Mouse (Mus musculus) MEL (cell line): ENCODE data around the gene Paqr5. TPM values are rescaled to one million over a fixed set of nuclear protein-coding genes. Genes with fewer than 3 reads are reported as not detected.

Source experiments
- DNase-seq: peaks from one replicate; pipeline ENCODE4 v3.0.0; 2011; ENCODE audit warnings: low read depth, low spot score
- H3K27ac ChIP-seq: 2 replicates; pipeline ENCODE4 v1.5.1; 2012; ENCODE audit warnings: low read depth, mild to moderate bottlenecking, control low read depth, low read length, moderate library complexity; ENCODE audit not compliant: control insufficient read depth
- H3K27me3 ChIP-seq, 2 experiments: fragments of 150-350 bp in 1 of 2; sonication (generic) in 1 of 2; 2 replicates each; pipeline ENCODE4 v1.6.1; 2012; ENCODE audit warnings: low read length in 2 of 2, mild to moderate bottlenecking in 2 of 2, improper control_type of control experiment in 1 of 2, moderate library complexity in 1 of 2; ENCODE audit not compliant: insufficient read depth in 2 of 2, control insufficient read depth in 1 of 2
- H3K36me3 ChIP-seq, 2 experiments: 2 replicates each; pipeline ENCODE4 v1.6.1; 2012 to 2014; ENCODE audit warnings: low read length in 2 of 2, improper control_type of control experiment in 1 of 2, inconsistent platforms in 1 of 2, mild to moderate bottlenecking in 1 of 2; ENCODE audit not compliant: insufficient read depth in 2 of 2, control insufficient read depth in 1 of 2
- H3K4me1 ChIP-seq, 2 experiments: fragments of 150-350 bp in 1 of 2; sonication (generic) in 1 of 2; 2 replicates each; pipeline ENCODE4 v1.6.1; 2012; ENCODE audit warnings: low read length in 2 of 2, improper control_type of control experiment in 1 of 2, mild to moderate bottlenecking in 1 of 2; ENCODE audit not compliant: insufficient read depth in 2 of 2, control insufficient read depth in 1 of 2
- H3K4me3 ChIP-seq, 2 experiments: fragments of 150-350 bp in 1 of 2; sonication (generic) in 1 of 2; 2 replicates each; pipeline ENCODE4 v1.5.1; 2012; ENCODE audit warnings: low read depth in 2 of 2, low read length in 2 of 2, mild to moderate bottlenecking in 2 of 2, moderate library complexity in 2 of 2, control low read depth in 1 of 2, improper control_type of control experiment in 1 of 2; ENCODE audit not compliant: control insufficient read depth in 1 of 2, insufficient read depth in 1 of 2
- H3K79me2 ChIP-seq: 2 replicates; pipeline ENCODE4 v1.6.1; 2012; ENCODE audit warnings: mild to moderate bottlenecking, low read length, moderate library complexity; ENCODE audit not compliant: control insufficient read depth, poor library complexity, insufficient read depth
- H3K9ac ChIP-seq: 2 replicates; pipeline ENCODE4 v1.6.1; 2012; ENCODE audit warnings: low read depth, mild to moderate bottlenecking, control low read depth, low read length, moderate library complexity; ENCODE audit not compliant: control insufficient read depth, poor library complexity, severe bottlenecking
- H3K9me3 ChIP-seq: fragments of 150-350 bp; sonication (generic); replicated peaks from 2 replicates; pipeline ENCODE4 v1.6.1; 2012; ENCODE audit warnings: mild to moderate bottlenecking, low read length, improper control_type of control experiment, moderate library complexity; ENCODE audit not compliant: insufficient read depth
- CHD2 ChIP-seq: IDR thresholded peaks from 2 replicates; pipeline ENCODE4 v1.6.1; 2011; ENCODE audit warnings: low read length, improper control_type of control experiment
- CTCF ChIP-seq, 3 experiments: IDR thresholded peaks in 2 of 3; conservative IDR thresholded peaks in 1 of 3; 2 replicates each; pipeline ENCODE4 v1.5.1; 2011 to 2012; ENCODE audit warnings: low read length in 3 of 3, low read depth in 2 of 3, mild to moderate bottlenecking in 2 of 3, improper control_type of control experiment in 1 of 3, inconsistent platforms in 1 of 3, mixed read lengths in 1 of 3, moderate library complexity in 1 of 3; ENCODE audit not compliant: control insufficient read depth in 1 of 3, insufficient read depth in 1 of 3, poor library complexity in 1 of 3, severe bottlenecking in 1 of 3
- E2F4 ChIP-seq: IDR thresholded peaks from 2 replicates; pipeline ENCODE4 v1.6.1; 2011; ENCODE audit warnings: low read depth, low read length, improper control_type of control experiment, borderline replicate concordance
- EP300 ChIP-seq, 2 experiments: IDR thresholded peaks; 2 replicates each; pipeline ENCODE4 v1.6.1; 2011; ENCODE audit warnings: improper control_type of control experiment in 2 of 2, low read length in 2 of 2, low read depth in 1 of 2, mild to moderate bottlenecking in 1 of 2
- ETS1 ChIP-seq: IDR thresholded peaks from 2 replicates; pipeline ENCODE4 v1.6.1; 2012; ENCODE audit warnings: low read depth, mild to moderate bottlenecking, inconsistent platforms, low read length, improper control_type of control experiment, moderate library complexity
- GATA1 ChIP-seq: IDR thresholded peaks from 2 replicates; pipeline ENCODE4 v1.6.1; 2011; ENCODE audit warnings: low read depth, low read length, improper control_type of control experiment
- JUND ChIP-seq: IDR thresholded peaks from 2 replicates; pipeline ENCODE4 v1.6.1; 2011; ENCODE audit warnings: low read depth, mild to moderate bottlenecking, improper control_type of control experiment, low read length
- KAT2A ChIP-seq: conservative IDR thresholded peaks from 2 replicates; pipeline ENCODE4 v1.6.1; 2012; ENCODE audit warnings: low read depth, low read length, improper control_type of control experiment, inconsistent platforms
- MAZ ChIP-seq: IDR thresholded peaks from 2 replicates; pipeline ENCODE4 v1.6.1; 2012; ENCODE audit warnings: low read depth, mild to moderate bottlenecking, inconsistent platforms, low read length, improper control_type of control experiment
- MYB ChIP-seq: IDR thresholded peaks from 2 replicates; pipeline ENCODE4 v1.6.1; 2011; ENCODE audit warnings: mild to moderate bottlenecking, low read depth, low read length, improper control_type of control experiment
- MYC ChIP-seq: IDR thresholded peaks from 2 replicates; pipeline ENCODE4 v1.6.1; 2011; ENCODE audit warnings: low read depth, mild to moderate bottlenecking, low read length, improper control_type of control experiment, moderate library complexity
- NRF1 ChIP-seq: IDR thresholded peaks from 2 replicates; pipeline ENCODE4 v1.6.1; 2014; ENCODE audit warnings: low read depth, mild to moderate bottlenecking, inconsistent platforms, low read length, improper control_type of control experiment, moderate library complexity; ENCODE audit not compliant: poor library complexity, insufficient read depth, severe bottlenecking
- POLR2A ChIP-seq, 2 experiments: IDR thresholded peaks; 2 replicates each; pipeline ENCODE4 v1.6.1; 2011 to 2012; ENCODE audit warnings: low read length in 2 of 2, mild to moderate bottlenecking in 2 of 2, control low read depth in 1 of 2, improper control_type of control experiment in 1 of 2, low read depth in 1 of 2, moderate library complexity in 1 of 2; ENCODE audit not compliant: control insufficient read depth in 1 of 2, insufficient read depth in 1 of 2, poor library complexity in 1 of 2
- POLR2AphosphoS2 ChIP-seq: IDR thresholded peaks from 2 replicates; pipeline ENCODE4 v1.6.1; 2011; ENCODE audit warnings: low read length, improper control_type of control experiment
- TBP ChIP-seq: IDR thresholded peaks from 2 replicates; pipeline ENCODE4 v1.8.0; 2011; ENCODE audit warnings: low read depth, low read length, improper control_type of control experiment
- TCF12 ChIP-seq: IDR thresholded peaks from 2 replicates; pipeline ENCODE4 v1.6.1; 2014; ENCODE audit warnings: low read depth, mild to moderate bottlenecking, inconsistent platforms, low read length, improper control_type of control experiment, moderate library complexity
- ZNF384 ChIP-seq: IDR thresholded peaks from 2 replicates; pipeline ENCODE4 v1.6.1; 2012; ENCODE audit warnings: low read depth, mild to moderate bottlenecking, inconsistent platforms, low read length, improper control_type of control experiment
- polyA plus RNA-seq, 2 experiments: library from polyadenylated mRNA; stranded (reverse) in 1 of 2; unstranded in 1 of 2; fragments of >175 nt in 1 of 2; fragments of >200 nt in 1 of 2; gene quantifications; 2 replicates each; pipeline versions ENCODE4 v1.2.1 to v1.2.4; 2012; ENCODE audit warnings: low replicate concordance in 2 of 2, low read depth in 1 of 2; ENCODE audit not compliant: insufficient read length in 2 of 2, insufficient read depth in 1 of 2, missing spikeins in 1 of 2
- total RNA-seq: library from RNA; depleted of rRNA; stranded (reverse); fragments of 300-350 nt; gene quantifications from 2 replicates; pipeline ENCODE4 v1.2.3, GENCODE M21; 2012

Gene Paqr5
- total and polyA plus RNA-seq, 3 experiments = 0.04 TPM; not detected in 2

DNA sequence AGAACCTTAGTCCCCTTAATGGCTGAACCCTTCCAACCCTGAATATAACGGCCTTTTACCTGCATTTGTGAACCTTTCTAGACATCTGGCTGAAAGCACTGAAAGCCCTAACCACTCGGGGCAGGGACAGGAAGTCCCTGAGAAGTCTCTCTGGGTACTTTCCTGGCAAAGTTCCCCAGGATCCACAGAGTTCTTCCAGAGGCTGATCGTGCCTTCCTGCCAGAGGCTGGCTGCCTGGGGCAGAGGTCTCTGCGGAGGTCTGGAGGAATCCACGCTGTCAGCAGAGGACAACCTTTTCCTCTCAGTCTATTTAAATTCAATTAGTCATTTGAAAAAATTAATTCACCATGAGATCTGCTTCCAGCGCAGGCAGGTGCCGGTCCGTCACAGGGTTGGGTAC is 22.5 kb upstream of the Paqr5 start:
- Histone ChIP-seq H3K9ac (no peak overlapping the region), H3K4me1 (no peaks in the 10 kb centered on the region), H3K36me3 (no peaks in the 10 kb centered on the region; a peak in 2 of 4 replicates), H3K27ac (no peak overlapping the region), H3K79me2 (no peaks in the 10 kb centered on the region), H3K4me3 (no peak overlapping the region), H3K27me3 (peaks cover 0 to 3% of the 10 kb centered on the region in 2 experiments; a peak in 3 of 4 replicates), H3K9me3 (no peaks in the 10 kb centered on the region)
- TF ChIP-seq ETS1 (no peak), EP300 (IDR thresholded peaks at IDR 0.05; ENCODE audit: low read depth in 1 of 2, low read length in 2 of 2) (no peak), E2F4 (no peak), MYC (no peak), ZNF384 (no peak), KAT2A (no peak), GATA1 (no peak), POLR2A (IDR thresholded peaks at IDR 0.05; ENCODE audit: control insufficient read depth in 1 of 2, insufficient read depth in 1 of 2, low read depth in 1 of 2, low read length in 2 of 2, poor library complexity in 1 of 2) (no peak), CHD2 (no peak)
- DNase-seq = no peak

DNA sequence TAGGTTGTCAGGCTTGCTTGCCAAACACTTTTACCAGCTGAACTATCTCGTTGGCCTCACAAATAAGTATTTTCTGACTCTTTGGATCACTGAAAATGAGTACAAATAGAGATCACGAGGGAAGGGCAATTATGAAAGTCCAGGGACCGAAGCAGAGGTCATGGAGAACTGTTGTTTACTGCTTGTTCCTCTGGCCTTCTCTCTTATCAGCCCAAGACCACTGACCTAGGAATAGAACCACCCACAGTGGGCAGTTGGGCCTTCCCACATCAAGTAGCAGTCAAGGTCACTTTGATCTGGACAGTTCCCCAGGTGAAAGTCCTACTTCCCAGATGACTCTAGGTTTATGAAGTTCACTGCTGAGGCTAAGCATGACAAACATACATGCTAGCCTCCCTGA is 15.5 kb upstream of the Paqr5 start:
- no peaks in the 10 kb centered on the region for H3K9me3 ChIP-seq
- no peaks in the 10 kb centered on the region for H3K79me2 ChIP-seq
- DNase-seq = no peak
- no peak overlapping the region for H3K27ac ChIP-seq
- H3K27me3 ChIP-seq = peaks cover 0 to 11% of the 10 kb centered on the region in 2 experiments; a peak in 3 of 4 replicates
- no peak for TF ChIP-seq MAZ
- TF ChIP-seq TBP = no peak
- TF ChIP-seq NRF1 = no peak
- TF ChIP-seq JUND = no peak
- no peak for TF ChIP-seq TCF12
- TF ChIP-seq POLR2A (IDR thresholded peaks at IDR 0.05; ENCODE audit: control insufficient read depth in 1 of 2, insufficient read depth in 1 of 2, low read depth in 1 of 2, low read length in 2 of 2, poor library complexity in 1 of 2) = no peak
- no peak for TF ChIP-seq ZNF384
- TF ChIP-seq MYB = no peak
- TF ChIP-seq MYC = no peak
- no peak for TF ChIP-seq CTCF (IDR thresholded peaks at IDR 0.05 in 2 of 3, conservative IDR thresholded peaks at IDR 0.05 in 1 of 3; ENCODE audit: control insufficient read depth in 1 of 3, insufficient read depth in 1 of 3, low read depth in 2 of 3, low read length in 3 of 3, poor library complexity in 1 of 3, severe bottlenecking in 1 of 3)
- no peak for TF ChIP-seq POLR2AphosphoS2
- no peak overlapping the region for H3K9ac ChIP-seq
- H3K4me3 ChIP-seq = no peak overlapping the region
- H3K36me3 ChIP-seq = no peaks in the 10 kb centered on the region
- no peaks in the 10 kb centered on the region for H3K4me1 ChIP-seq
